Mouse (Mus musculus) testis, adult 2 months (tissue): ENCODE results near the gene Gm9508. TPM values are rescaled to one million over a fixed set of nuclear protein-coding genes. Genes with fewer than 3 reads are reported as not detected.
"Not testable (repeated sequence)": the region's sequence is repeated elsewhere in the genome, so short reads cannot be mapped to it uniquely, and the experiment has no call there.

ENCODE experiments used
- H3K27ac ChIP-seq: fragments of 200-500 bp; 2 replicates; pipeline ENCODE4 v1.5.1; 2012; ENCODE audit warnings: low read depth, low read length; ENCODE audit not compliant: control insufficient read depth, insufficient read depth
- H3K27me3 ChIP-seq: fragments of 200-500 bp; 2 replicates; pipeline ENCODE4 v1.6.1; 2012; ENCODE audit warnings: mild to moderate bottlenecking, low read length, moderate library complexity; ENCODE audit not compliant: control insufficient read depth, insufficient read depth
- H3K36me3 ChIP-seq: fragments of 200-500 bp; 2 replicates; pipeline ENCODE4 v1.6.1; 2012; ENCODE audit warnings: mild to moderate bottlenecking, low read length; ENCODE audit not compliant: control insufficient read depth, insufficient read depth
- H3K4me1 ChIP-seq: fragments of 200-500 bp; 2 replicates; pipeline ENCODE4 v1.6.1; 2012; ENCODE audit warnings: low read length; ENCODE audit not compliant: control insufficient read depth, insufficient read depth
- H3K4me3 ChIP-seq: fragments of 200-500 bp; 2 replicates; pipeline ENCODE4 v1.5.1; 2012; ENCODE audit warnings: low read depth, mild to moderate bottlenecking, low read length, moderate library complexity, mixed read lengths; ENCODE audit not compliant: control insufficient read depth
- CTCF ChIP-seq: fragments of 200-500 bp; IDR thresholded peaks from 2 replicates; pipeline ENCODE4 v1.5.1; 2012; ENCODE audit warnings: low read depth, mild to moderate bottlenecking, inconsistent platforms, low read length, moderate library complexity; ENCODE audit not compliant: control insufficient read depth, insufficient read depth, insufficient replicate concordance
- POLR2A ChIP-seq: fragments of 200-500 bp; IDR thresholded peaks from 2 replicates; pipeline ENCODE4 v1.6.1; 2012; ENCODE audit warnings: low read depth, mild to moderate bottlenecking, inconsistent platforms, low read length, moderate library complexity; ENCODE audit not compliant: control insufficient read depth
- polyA plus RNA-seq: library from polyadenylated mRNA; depleted of rRNA; stranded (reverse); fragments of >200 nt; gene quantifications from 2 replicates; pipeline ENCODE4 v1.2.3, GENCODE M21; 2012

Gm9508 gene
- polyA plus RNA-seq, 1 experiment = not detected

DNA sequence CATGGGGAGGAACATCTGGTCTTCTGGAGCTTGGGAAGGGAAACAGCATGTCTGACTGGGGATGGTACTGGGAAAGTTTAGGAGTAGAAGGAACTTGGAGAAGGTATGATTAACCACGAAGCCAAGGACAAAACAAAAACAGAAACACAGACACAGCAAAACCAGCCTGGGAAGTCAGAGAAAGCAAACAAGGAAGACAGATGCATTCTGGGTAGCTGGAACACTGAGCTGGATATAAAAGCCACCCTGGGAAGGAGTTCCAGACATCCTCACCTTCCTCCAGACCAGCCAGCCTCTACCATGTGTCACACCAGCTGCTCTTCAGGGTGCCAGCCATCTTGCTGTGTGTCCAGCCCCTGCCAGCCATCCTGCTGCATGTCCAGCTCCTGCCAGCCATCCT, 18.5 kb upstream of the Gm9508 start, which contains the start of gene Gm10142:
Gm10142 (plus strand) TSS at position 301 of the 400 bp plus-strand sequence.
- no peak within 1 kb of the TSS for H3K4me3 ChIP-seq

DNA sequence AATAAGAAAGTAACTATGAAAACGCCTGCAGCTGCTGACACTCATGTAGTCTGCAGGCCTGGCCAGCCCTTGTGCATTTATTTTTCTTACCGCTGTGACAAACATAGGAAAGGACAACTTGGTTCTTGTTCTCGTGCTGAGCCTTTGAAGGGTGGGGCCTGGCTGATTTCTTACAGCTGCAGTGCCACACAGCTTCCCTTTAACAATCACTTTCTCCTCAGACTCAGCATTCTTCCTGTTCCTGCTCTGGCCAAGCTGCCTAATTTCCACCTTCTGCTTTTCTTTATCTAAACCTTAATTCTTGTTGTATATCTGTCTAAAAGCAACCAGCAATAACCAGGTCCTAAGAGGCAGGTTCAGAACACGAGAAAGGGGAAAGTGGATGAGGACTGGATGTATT, 16.7 kb upstream of the Gm9508 start:
- no peak for TF ChIP-seq CTCF
- no peak for TF ChIP-seq POLR2A
- Histone ChIP-seq H3K27ac (no peak overlapping the region), H3K4me1 (no peaks in the 10 kb centered on the region), H3K36me3 (no peaks in the 10 kb centered on the region), H3K4me3 (no peak overlapping the region), H3K27me3 (no peaks in the 10 kb centered on the region)

More for the DNA sequence above, 18.5 kb upstream of the Gm9508 start, which contains the start of gene Gm10142:
- Histone ChIP-seq H3K27me3 (no peaks in the 10 kb centered on the region), H3K27ac (no peak within 1 kb of the TSS), H3K4me1 (no peaks in the 10 kb centered on the region), H3K36me3 (no peaks in the 10 kb centered on the region)
- no peak for TF ChIP-seq POLR2A
- TF ChIP-seq CTCF = no peak

DNA sequence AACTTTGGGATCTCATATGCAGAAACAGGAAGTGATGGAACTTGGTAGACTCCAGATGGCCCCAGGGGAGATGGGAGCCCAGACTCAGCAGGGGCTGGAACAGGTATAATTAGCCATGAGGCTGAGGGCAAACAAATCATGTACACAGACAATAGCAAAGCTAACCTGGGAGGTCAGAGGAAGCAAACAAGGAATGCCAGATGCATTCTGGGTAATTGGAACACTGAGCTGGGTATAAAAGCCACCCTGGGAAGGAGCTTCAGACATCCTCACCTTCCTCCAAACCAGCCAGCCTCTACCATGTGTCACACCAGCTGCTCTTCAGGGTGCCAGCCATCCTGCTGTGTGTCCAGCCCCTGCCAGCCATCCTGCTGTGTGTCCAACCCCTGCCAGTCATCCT, 14.1 kb upstream of the Gm9508 start, which contains the start of gene Gm10024:
Gm10024 (plus strand) TSS at position 301 of the 400 bp plus-strand sequence.
- not testable (repeated sequence) for H3K4me1 ChIP-seq, H3K27me3 ChIP-seq, H3K27ac ChIP-seq, H3K36me3 ChIP-seq, H3K4me3 ChIP-seq

DNA sequence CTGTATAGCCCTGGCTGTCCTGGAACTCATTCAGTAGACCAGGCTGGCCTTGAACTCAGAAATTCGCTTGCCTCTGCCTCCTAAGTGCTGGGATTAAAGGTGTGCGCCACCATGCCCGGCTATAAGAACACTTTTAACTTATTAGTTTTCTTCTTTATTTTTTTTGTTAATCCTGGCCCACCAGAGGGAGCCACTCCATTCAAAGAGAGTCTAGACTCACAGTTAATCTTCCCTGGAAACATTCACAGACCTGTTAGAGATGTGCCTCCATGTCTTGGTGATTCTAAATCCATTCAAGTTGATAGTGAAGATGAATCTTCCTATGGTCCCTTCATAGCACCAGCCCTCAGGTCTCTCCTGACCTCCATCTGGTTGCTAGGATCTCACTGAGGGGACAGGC, 12.8 kb upstream of the Gm9508 start:
- TF ChIP-seq POLR2A (no peak), CTCF (no peak)

DNA sequence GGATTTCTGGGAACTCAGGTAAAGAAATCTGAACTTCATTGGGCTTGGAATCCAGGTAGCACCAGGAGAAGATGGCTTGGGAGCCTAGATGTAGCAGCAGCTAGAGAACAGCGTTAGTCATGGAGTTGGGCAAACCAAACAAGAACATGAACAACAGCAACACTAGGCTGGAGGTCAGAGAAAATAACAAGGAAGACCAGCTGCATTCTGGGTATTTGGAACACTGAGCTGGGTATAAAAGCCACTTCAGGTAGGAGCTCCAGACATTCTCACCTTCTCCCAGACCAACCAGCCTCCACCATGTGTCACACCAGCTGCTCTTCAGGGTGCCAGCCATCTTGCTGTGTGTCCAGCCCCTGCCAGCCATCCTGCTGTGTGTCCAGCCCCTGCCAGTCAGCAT, 9.3 kb upstream of the Gm9508 start, which contains the start of gene Gm10272:
Gm10272 (plus strand) TSS at position 301 of the 400 bp plus-strand sequence.
- Histone ChIP-seq H3K4me3 (no peak within 1 kb of the TSS), H3K4me1 (no peaks in the 10 kb centered on the region), H3K27me3 (no peaks in the 10 kb centered on the region), H3K27ac (no peak within 1 kb of the TSS), H3K36me3 (no peaks in the 10 kb centered on the region)
- TF ChIP-seq CTCF (no peak), POLR2A (no peak)

More for the DNA sequence above, 12.8 kb upstream of the Gm9508 start:
- H3K27me3 ChIP-seq = no peaks in the 10 kb centered on the region
- H3K27ac ChIP-seq = no peak overlapping the region
- H3K4me3 ChIP-seq = no peak overlapping the region
- H3K4me1 ChIP-seq = no peaks in the 10 kb centered on the region
- H3K36me3 ChIP-seq = no peaks in the 10 kb centered on the region

DNA sequence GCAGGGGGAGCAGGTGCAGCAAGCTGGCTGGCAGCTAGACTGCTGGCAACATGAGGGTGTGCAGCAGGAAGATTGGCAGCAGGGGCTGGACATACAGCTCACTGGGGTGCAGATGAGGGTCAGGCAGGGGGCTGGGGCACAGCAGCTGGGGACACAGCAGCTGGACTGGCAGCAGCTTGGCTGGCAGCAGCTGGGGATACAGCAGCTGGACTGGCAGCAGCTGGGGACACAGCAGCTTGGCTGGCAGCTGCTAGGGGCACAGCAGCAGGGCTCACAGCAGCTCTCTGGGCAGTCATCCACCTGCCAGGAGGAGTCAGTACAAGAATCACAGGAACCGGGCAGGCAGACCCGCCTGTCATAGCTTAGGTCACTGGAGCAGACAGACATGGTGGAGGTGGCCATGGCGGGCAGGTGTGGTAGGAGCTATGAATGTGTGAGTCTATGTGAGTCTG, 6.7 kb downstream of the Gm9508 start, which contains the start of gene Gm19402:
Gm19402 (minus strand) TSS at position 402 of the 452 bp plus-strand sequence.
- H3K4me1 ChIP-seq, H3K27ac ChIP-seq, H3K4me3 ChIP-seq, H3K36me3 ChIP-seq, H3K27me3 ChIP-seq: not testable (repeated sequence)

DNA sequence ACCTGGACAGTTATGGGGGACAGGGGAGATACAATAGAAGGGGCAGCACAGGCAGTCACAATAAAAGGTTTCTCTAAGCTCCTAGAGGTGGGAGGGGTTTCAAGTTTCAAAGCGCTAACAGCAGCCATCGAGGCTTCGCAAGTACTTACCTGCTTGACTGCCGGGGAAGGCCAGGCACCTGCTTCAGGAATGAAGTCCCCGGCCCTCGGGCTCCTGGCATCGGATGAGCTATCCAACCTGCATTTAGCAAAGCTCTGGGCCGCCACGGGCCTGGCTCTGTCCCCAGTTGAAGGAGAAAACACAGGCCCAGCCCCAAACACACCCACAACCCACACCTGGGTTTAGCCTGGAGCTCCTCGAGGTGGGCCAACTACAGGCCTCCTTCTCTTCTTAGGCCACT, 10.0 kb downstream of the Gm9508 start:
- Histone ChIP-seq H3K4me1 (no peaks in the 10 kb centered on the region), H3K27ac (no peak overlapping the region), H3K4me3 (no peak overlapping the region), H3K36me3 (no peaks in the 10 kb centered on the region), H3K27me3 (no peaks in the 10 kb centered on the region)
- TF ChIP-seq CTCF (no peak), POLR2A (no peak)

DNA sequence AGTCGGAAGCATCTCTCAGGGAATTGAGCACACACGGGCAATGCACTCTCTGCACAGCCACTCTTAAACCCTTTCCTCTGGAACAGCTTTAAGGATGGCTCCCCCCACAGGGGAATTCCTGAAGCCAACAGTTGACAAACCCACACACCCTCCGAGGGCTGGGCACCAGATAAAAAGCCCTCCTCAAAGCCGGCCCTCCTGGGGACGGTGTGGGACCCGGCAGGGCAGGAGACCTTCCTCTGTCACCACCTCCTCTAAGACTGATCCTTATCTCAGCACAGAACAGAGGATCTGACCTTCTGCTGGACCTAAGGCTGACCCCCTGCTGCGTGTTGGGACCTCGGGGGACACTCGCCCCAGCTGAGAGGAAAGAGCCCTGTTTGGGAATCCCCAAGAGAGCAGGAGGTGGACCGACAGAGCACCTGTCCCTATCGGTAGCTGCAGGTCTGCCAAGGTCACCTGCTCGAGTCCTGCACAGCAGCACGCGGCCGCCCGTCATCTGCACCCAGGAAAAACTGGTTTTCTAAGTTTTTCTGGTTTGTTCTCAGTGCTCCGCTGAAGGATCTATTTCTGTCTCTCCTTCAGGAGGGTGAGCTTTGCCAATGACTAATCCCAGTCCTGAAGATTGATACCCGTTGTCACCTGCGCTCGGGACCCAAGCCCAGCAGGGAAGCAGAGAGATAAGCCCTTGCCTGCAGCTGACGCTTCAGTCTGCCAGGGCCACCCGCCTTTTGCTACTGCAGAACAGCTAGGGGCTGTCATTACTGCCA, 11.0 kb downstream of the Gm9508 start, which contains the start of gene Tspear:
Tspear (plus strand) TSS at position 675 of the 770 bp plus-strand sequence.
- no peak within 1 kb of the TSS for H3K4me3 ChIP-seq
- no peaks in the 10 kb centered on the region for H3K27me3 ChIP-seq
- no peak within 1 kb of the TSS for H3K27ac ChIP-seq
- TF ChIP-seq POLR2A = no peak
- no peak for TF ChIP-seq CTCF
- no peaks in the 10 kb centered on the region for H3K36me3 ChIP-seq
- no peaks in the 10 kb centered on the region for H3K4me1 ChIP-seq
